Mouse (Mus musculus) forebrain, embryonic 15.5 days (tissue): ENCODE data around the gene Ppp1r12a. TPM values are rescaled to one million over a fixed set of nuclear protein-coding genes. Genes with fewer than 3 reads are reported as not detected.

ENCODE experiments used
- ATAC-seq: fragments of 200-750 bp; cut with Nextera tagmentation; replicated peaks from 2 replicates; pipeline ENCODE4 v1.8.0; 2017; ENCODE audit warnings: mild to moderate bottlenecking, moderate TSS enrichment, moderate library complexity
- H3K27ac ChIP-seq: fragments of 300-500 bp; sonication (generic); replicated peaks from 2 replicates; pipeline ENCODE4 v1.5.1; 2015; ENCODE audit warnings: mild to moderate bottlenecking, inconsistent platforms
- H3K27me3 ChIP-seq: fragments of 300-500 bp; sonication (generic); 2 replicates; pipeline ENCODE4 v1.6.1; 2015; ENCODE audit warnings: inconsistent platforms
- H3K36me3 ChIP-seq: fragments of 300-500 bp; sonication (generic); 2 replicates; pipeline ENCODE4 v1.6.1; 2015; ENCODE audit warnings: mild to moderate bottlenecking, inconsistent platforms
- H3K4me1 ChIP-seq: fragments of 300-500 bp; sonication (generic); 2 replicates; pipeline ENCODE4 v1.6.1; 2015; ENCODE audit warnings: inconsistent platforms
- H3K4me2 ChIP-seq: fragments of 300-500 bp; sonication (generic); replicated peaks from 2 replicates; pipeline ENCODE4 v1.6.1; 2015; ENCODE audit warnings: mild to moderate bottlenecking, inconsistent platforms
- H3K4me3 ChIP-seq: fragments of 300-500 bp; sonication (generic); 2 replicates; pipeline ENCODE4 v1.5.1; 2015; ENCODE audit warnings: mild to moderate bottlenecking, inconsistent platforms
- H3K9ac ChIP-seq: fragments of 300-500 bp; sonication (generic); replicated peaks from 2 replicates; pipeline ENCODE4 v1.6.1; 2015; ENCODE audit warnings: mild to moderate bottlenecking, inconsistent platforms
- H3K9me3 ChIP-seq: fragments of 300-500 bp; sonication (generic); 2 replicates; pipeline ENCODE4 v1.6.1; 2016; ENCODE audit warnings: inconsistent platforms
- WGBS: fragments of 180-500 bp; shearing (Covaris S2); methylation state at CpG from one replicate; pipeline ENCODE4 v1.1.7; 2015; ENCODE audit warnings: mixed read lengths; 5-methylcytosine and 5-hydroxymethylcytosine counted together
- polyA plus RNA-seq: library from polyadenylated mRNA; unstranded; fragments of >200 nt; fragmentation: Nextera tagmentation; extraction: Ambion mirVana; gene quantifications from 2 replicates; pipeline ENCODE4 v1.2.1, GENCODE M21; 2015

Ppp1r12a gene
- polyA plus RNA-seq, 1 experiment from 2014 or later, result 82.4 TPM

DNA sequence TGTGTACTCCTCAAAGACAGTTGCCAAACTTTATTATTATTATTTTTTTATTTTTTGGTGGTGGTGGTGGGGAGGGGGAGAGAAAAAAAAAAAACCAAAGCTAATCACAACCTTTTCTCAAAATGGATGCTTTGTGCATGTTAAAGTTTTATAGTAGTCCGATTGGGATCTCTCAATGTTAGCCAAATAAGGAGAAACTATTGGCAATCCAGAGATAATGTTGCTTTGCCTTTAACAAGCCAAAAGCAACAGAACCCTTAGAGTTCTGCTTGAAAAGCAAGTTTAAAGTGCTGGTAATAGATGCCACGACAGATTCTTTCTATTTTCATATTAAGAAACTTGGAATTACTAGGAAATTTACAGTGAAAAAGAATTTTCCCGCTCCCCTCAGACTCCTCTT is 1.5 kb downstream of the Ppp1r12a start:
- Histone ChIP-seq H3K4me2 (peak overlapping the region; percentile 60), H3K4me1 (peaks cover 36% of the 10 kb centered on the region), H3K4me3 (peak overlapping the region; percentile 100), H3K9me3 (no peaks in the 10 kb centered on the region), H3K27ac (no peak overlapping the region), H3K27me3 (no peaks in the 10 kb centered on the region), H3K36me3 (no peaks in the 10 kb centered on the region), H3K9ac (peak overlapping the region; percentile 100)
- 25% methylated on average over 3 of the region's 3 CpGs for WGBS
- ATAC-seq, result no peak

DNA sequence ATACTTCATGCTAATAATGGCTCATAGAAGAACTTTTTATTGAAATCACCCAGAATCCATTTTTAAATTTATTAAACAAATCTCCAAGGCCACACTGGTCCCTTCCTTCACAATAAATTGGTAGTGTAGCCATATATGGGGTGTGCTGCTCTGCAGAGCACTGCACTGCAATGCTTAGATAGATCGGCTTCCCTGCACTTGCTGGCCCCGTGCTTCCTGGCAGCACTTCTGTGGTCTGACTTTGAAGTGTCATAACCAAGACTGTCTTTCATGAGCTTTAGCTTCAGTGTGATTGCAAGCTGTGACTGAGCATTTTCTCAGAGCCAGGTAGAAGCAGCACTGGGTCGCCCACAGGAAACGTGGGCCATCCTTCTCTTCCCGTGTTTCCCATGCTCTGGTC is 5.8 kb downstream of the Ppp1r12a start:
- H3K9ac ChIP-seq, result no peak overlapping the region
- H3K27ac ChIP-seq, result no peak overlapping the region
- H3K4me3 ChIP-seq, result no peak overlapping the region
- H3K9me3 ChIP-seq, result no peaks in the 10 kb centered on the region
- no peak overlapping the region for H3K4me2 ChIP-seq
- no peaks in the 10 kb centered on the region for H3K27me3 ChIP-seq
- 81% methylated on average over 5 of the region's 5 CpGs for WGBS
- no peak for ATAC-seq
- no peaks in the 10 kb centered on the region for H3K36me3 ChIP-seq
- H3K4me1 ChIP-seq, result peaks cover 34% of the 10 kb centered on the region

DNA sequence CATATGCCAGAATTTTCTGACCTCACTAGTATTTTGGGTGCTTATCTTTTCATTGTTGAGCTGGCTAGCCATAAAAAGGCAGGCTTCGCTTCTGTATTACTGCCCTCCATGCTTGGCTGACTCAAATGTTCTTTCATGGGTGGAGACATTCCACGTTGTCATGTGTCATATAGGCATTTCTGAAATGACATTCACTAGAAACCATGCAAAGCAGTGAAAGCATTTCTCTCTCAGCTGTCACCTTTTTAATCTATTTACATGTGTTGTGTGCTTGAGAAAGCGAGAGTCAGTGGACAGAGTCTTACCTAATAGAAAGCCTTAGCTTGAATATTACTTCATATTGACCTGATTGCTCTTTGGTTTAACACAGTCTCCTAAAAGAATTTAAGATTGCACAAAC is 8.8 kb downstream of the Ppp1r12a start:
- H3K9ac ChIP-seq, result no peak overlapping the region
- peaks cover 10% of the 10 kb centered on the region for H3K4me1 ChIP-seq
- no peak overlapping the region for H3K4me3 ChIP-seq
- H3K4me2 ChIP-seq, result no peak overlapping the region
- H3K9me3 ChIP-seq, result no peaks in the 10 kb centered on the region
- H3K36me3 ChIP-seq, result no peaks in the 10 kb centered on the region
- WGBS, result 85% methylated on average over 3 of the region's 3 CpGs
- no peak overlapping the region for H3K27ac ChIP-seq
- no peak for ATAC-seq
- H3K27me3 ChIP-seq, result no peaks in the 10 kb centered on the region

DNA sequence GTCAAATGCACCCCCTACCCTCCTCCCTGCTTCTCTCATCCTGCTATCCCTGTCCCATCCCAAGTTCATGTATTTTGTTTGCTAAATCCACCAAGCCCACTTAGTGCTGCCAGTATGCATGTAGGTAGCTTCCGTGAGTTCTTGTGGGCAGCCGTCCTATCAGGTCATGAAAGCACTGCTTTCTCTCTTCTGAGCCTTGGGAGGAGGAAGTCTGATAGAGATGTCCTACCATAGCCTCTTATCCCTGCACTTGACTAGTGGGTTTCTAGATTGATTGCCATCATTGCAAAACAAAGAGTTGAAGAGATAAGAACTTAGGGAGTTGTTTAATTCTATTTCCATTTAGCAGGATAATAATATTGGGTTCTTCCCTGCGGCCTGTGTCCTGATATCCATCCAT is 9.6 kb downstream of the Ppp1r12a start:
- H3K27me3 ChIP-seq, result no peaks in the 10 kb centered on the region
- ATAC-seq, result no peak
- H3K9me3 ChIP-seq, result no peaks in the 10 kb centered on the region
- 96% methylated on average over 3 of the region's 3 CpGs for whole genome bisulfite sequencing
- no peak overlapping the region for H3K4me3 ChIP-seq
- H3K36me3 ChIP-seq, result no peaks in the 10 kb centered on the region
- no peak overlapping the region for H3K9ac ChIP-seq
- H3K4me1 ChIP-seq, result peaks cover 5% of the 10 kb centered on the region
- no peak overlapping the region for H3K4me2 ChIP-seq
- no peak overlapping the region for H3K27ac ChIP-seq

DNA sequence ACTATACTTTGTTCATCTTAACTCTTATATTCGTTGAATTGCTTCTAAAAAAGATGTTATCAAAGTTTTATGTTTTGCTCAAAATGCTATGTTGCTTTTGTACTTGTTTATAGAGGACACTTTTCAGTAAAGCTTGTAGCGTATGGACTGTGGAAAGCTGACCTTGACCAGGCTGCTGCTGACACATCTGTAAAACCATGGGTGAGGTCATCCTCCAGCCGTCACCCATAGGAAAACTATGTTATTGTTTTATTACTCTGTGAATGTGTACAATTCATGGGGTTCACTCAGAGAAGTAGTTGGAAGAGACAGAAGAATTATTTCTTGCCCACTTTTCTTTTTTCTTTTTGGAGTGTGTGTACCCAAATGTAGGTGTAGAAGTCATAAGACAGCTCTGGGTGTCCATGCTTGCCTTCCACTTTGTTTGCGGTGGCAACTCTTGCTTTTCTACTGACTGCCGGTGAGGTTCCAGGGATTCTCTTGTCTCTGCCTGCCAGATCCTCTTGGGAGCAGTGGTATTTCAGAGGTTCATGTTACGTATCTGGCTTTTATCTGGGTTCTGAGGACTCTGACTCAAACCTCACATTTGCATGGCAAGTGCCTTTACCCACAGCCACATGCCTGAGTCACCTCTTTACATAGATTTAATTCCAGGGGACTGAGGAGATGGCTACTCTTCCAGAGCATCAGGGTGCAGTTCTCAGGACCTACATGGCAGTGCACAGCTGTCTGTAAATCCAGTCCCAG is 11.0 kb downstream of the Ppp1r12a start:
- H3K9me3 ChIP-seq, result no peaks in the 10 kb centered on the region
- H3K4me3 ChIP-seq, result no peak overlapping the region
- no peak overlapping the region for H3K27ac ChIP-seq
- H3K9ac ChIP-seq, result no peak overlapping the region
- no peaks in the 10 kb centered on the region for H3K27me3 ChIP-seq
- no peak for ATAC-seq
- H3K4me1 ChIP-seq, result peaks cover 3% of the 10 kb centered on the region; the same call in 1 of the 2 replicates
- H3K4me2 ChIP-seq, result no peak overlapping the region
- 90% methylated on average over 6 of the region's 6 CpGs for WGBS
- H3K36me3 ChIP-seq, result no peaks in the 10 kb centered on the region

DNA sequence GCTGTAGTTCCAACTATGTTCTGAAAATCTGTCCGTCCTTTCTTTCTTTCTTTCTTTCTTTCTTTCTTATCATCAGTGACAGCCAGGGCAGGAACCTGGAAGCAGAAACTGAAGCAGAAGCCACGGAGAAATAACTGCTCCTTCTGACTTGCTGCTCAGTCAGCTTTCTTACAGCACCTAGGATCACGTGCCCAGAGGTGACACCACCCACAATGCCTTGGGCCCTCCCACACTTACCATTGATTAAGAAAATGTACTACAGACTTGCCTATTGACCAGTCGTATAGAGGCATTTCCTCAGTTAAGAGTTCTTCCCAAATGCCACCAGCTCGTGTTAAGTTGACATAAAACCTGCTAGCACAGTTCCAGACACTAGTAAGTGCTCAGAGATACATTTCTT is 12.1 kb downstream of the Ppp1r12a start:
- Histone ChIP-seq H3K4me3 (no peak overlapping the region), H3K27ac (no peak overlapping the region), H3K4me2 (no peak overlapping the region), H3K9me3 (no peaks in the 10 kb centered on the region), H3K4me1 (0 out of 2 replicates have a peak, but pooled peaks cover 3% of the 10 kb centered on the region), H3K27me3 (no peaks in the 10 kb centered on the region), H3K36me3 (no peaks in the 10 kb centered on the region), H3K9ac (no peak overlapping the region)
- 81% methylated on average over 5 of the region's 5 CpGs for WGBS
- ATAC-seq, result no peak

DNA sequence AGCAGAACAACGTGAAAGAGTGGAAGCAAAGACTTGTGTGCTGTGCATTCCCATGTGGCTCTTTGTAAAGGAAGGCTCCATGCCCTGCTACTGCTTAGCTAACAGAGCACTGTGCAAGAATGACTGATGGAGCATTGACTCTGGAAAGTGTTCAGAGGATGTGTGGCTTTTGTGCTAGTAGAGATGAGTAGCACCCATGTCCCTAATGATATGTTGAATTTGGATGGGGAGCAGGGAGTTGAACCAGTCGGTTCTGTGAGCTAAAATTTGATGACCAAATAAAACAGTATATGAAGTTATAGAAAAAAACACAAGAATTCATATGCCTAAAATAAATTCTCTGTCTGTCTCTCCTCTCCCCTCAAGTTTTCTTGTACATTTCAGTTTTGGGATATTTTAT is 13.9 kb downstream of the Ppp1r12a start:
- no peak for ATAC-seq
- H3K9me3 ChIP-seq, result no peaks in the 10 kb centered on the region
- H3K27me3 ChIP-seq, result no peaks in the 10 kb centered on the region
- H3K4me2 ChIP-seq, result no peak overlapping the region
- H3K4me3 ChIP-seq, result no peak overlapping the region
- no peak overlapping the region for H3K27ac ChIP-seq
- H3K36me3 ChIP-seq, result no peaks in the 10 kb centered on the region
- no peak overlapping the region for H3K9ac ChIP-seq
- H3K4me1 ChIP-seq, result peaks cover under 1% of the 10 kb centered on the region; the same call in 1 of the 2 replicates
- WGBS, result 84% methylated on average over 2 of the region's 2 CpGs

DNA sequence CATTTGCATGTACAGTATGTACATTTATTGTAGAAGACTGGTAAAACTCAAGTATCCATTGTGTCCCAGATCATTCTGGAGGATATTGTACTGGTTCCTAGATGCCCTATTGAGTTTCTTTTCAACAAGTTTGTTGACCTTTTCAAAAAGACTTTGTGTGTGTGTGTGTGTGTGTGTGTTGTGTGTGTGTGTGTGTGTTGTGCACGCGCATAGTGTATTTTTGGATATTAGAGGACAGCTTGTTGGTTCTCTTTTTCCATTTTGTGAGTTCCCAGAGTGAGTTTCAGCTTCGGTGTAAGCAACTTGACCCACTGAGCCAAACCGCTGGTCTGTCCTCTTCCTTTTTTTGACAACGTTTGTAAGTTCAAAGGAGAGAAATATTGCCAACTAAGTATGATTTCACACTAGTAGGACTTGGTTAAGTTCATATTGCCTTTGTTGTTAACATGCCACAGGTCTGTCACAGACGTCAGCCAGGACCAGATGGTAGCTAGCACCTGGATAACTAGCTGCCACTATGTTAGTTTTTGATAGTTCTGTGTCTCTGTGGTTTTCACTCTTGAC is 16.4 kb downstream of the Ppp1r12a start:
- H3K4me3 ChIP-seq, result no peak overlapping the region
- H3K27ac ChIP-seq, result no peak overlapping the region
- 93% methylated on average over 6 of the region's 6 CpGs for WGBS
- no peaks in the 10 kb centered on the region for H3K27me3 ChIP-seq
- no peaks in the 10 kb centered on the region for H3K9me3 ChIP-seq
- H3K9ac ChIP-seq, result no peak overlapping the region
- H3K4me1 ChIP-seq, result no peaks in the 10 kb centered on the region; the same call in 1 of the 2 replicates
- H3K4me2 ChIP-seq, result no peak overlapping the region
- no peaks in the 10 kb centered on the region for H3K36me3 ChIP-seq
- ATAC-seq, result no peak

DNA sequence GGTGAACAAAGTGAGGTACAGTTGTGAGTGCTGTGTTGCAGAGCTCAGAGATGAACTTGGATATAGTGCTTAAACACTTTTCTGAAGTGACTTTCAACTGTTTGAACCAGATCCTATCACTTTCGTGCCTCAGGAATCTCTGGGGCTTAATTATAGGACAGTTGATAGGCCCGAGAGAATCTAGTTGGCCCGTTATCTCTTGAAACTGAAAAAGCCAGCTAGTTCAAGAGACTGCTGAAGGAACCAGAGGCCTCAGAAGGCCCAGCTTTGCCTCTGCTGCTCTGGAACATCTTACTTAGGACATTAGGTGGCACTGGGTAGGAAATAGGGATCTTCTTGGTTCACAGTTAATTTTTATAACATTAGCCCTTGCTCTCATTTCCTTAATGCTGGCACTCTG is 17.4 kb downstream of the Ppp1r12a start:
- H3K36me3 ChIP-seq, result no peaks in the 10 kb centered on the region
- H3K9ac ChIP-seq, result no peak overlapping the region
- no peak overlapping the region for H3K4me3 ChIP-seq
- no peak overlapping the region for H3K4me2 ChIP-seq
- no peaks in the 10 kb centered on the region for H3K27me3 ChIP-seq
- no peaks in the 10 kb centered on the region for H3K9me3 ChIP-seq
- H3K4me1 ChIP-seq, result no peaks in the 10 kb centered on the region; the same call in 1 of the 2 replicates
- ATAC-seq, result no peak
- 75% methylated on average over 3 of the region's 3 CpGs for WGBS
- H3K27ac ChIP-seq, result no peak overlapping the region

DNA sequence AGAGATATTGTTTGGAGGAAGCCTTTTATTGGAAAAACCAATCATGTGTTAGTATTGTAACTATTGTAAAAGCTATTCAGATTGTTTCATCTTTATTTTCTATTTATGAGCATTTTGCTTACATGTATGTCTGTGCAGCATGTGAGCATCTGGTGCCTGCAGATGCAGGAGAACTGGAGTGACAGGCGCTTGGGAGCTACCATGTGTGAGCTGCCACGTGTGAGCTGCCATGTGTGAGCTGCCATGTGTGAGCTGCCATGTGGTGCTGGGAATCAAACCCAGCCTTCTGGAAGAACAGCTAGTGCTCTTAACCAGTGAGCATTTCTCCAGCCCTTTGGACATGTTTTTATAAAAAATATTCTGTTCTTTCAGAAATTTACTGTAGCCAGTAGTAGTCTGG is 18.3 kb downstream of the Ppp1r12a start:
- no peak overlapping the region for H3K4me2 ChIP-seq
- H3K9ac ChIP-seq, result no peak overlapping the region
- no peak overlapping the region for H3K4me3 ChIP-seq
- H3K36me3 ChIP-seq, result no peaks in the 10 kb centered on the region
- H3K27ac ChIP-seq, result no peak overlapping the region
- H3K27me3 ChIP-seq, result no peaks in the 10 kb centered on the region
- WGBS, result 68% methylated on average over 2 of the region's 2 CpGs
- no peaks in the 10 kb centered on the region; the same call in none of the 2 replicates for H3K4me1 ChIP-seq
- no peaks in the 10 kb centered on the region for H3K9me3 ChIP-seq
- ATAC-seq, result peak; percentile 66; the same call in 1 of the 2 replicates

DNA sequence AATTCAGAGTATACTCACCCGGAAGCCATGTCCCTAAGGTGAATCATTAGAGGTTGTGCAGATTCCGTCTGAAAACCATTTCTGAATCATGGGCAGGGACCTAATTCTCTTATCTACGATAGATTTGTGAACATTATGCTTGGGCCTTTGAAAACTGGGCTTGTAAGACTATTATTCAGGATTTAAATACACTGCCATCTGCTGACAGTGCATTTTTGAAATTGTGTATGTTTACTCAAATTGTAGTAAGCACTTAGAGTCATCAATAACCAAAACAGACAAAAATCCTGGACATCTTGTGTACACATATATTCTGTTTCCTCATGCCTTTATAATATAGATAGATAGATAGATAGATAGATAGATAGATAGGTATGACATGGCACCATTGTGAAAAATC is 19.9 kb downstream of the Ppp1r12a start:
- no peak for ATAC-seq
- no peak overlapping the region for H3K27ac ChIP-seq
- 86% methylated on average over 3 of the region's 3 CpGs for WGBS

DNA sequence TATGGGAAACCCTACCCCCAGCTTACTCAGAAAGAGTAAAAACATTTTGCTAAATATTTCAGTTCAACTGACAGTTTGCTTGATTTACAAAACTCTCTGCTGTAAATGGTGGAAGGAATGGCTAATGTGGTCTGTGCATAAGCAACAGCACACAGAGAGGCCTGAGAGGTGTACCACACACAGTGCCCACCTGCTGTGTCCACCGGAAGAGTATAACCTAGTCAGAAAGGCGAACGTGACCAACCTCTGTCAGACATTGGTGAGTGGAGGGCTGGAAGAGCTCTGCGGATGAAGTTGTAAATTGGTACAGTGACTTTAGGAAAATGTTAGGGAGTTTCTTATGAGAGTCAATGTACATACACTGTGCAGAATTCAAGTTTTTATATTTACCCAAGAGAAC is 20.4 kb downstream of the Ppp1r12a start:
- 75% methylated on average over 4 of the region's 4 CpGs for WGBS
- H3K4me2 ChIP-seq, result no peak overlapping the region
- H3K27me3 ChIP-seq, result no peaks in the 10 kb centered on the region
- no peaks in the 10 kb centered on the region; the same call in none of the 2 replicates for H3K4me1 ChIP-seq
- H3K27ac ChIP-seq, result no peak overlapping the region
- no peak overlapping the region for H3K9ac ChIP-seq
- H3K36me3 ChIP-seq, result no peaks in the 10 kb centered on the region
- ATAC-seq, result no peak
- H3K4me3 ChIP-seq, result no peak overlapping the region
- no peaks in the 10 kb centered on the region for H3K9me3 ChIP-seq

More for the DNA sequence above, 19.9 kb downstream of the Ppp1r12a start:
- Histone ChIP-seq H3K36me3 (no peaks in the 10 kb centered on the region), H3K9me3 (no peaks in the 10 kb centered on the region), H3K4me3 (no peak overlapping the region), H3K27me3 (no peaks in the 10 kb centered on the region), H3K9ac (no peak overlapping the region), H3K4me1 (no peaks in the 10 kb centered on the region; the same call in none of the 2 replicates), H3K4me2 (no peak overlapping the region)
